Mouse (Mus musculus): Measurements from ENCODE around the gene Banp.

Gene Banp

GRCm38 (mm10) chr8:122058951-122059350 lies 109.4 kb downstream of the Banp start:
- peak; percentile 20 to 21 for DNase-seq (ENCODE audit: low spot score in 2 of 2)

DNA sequence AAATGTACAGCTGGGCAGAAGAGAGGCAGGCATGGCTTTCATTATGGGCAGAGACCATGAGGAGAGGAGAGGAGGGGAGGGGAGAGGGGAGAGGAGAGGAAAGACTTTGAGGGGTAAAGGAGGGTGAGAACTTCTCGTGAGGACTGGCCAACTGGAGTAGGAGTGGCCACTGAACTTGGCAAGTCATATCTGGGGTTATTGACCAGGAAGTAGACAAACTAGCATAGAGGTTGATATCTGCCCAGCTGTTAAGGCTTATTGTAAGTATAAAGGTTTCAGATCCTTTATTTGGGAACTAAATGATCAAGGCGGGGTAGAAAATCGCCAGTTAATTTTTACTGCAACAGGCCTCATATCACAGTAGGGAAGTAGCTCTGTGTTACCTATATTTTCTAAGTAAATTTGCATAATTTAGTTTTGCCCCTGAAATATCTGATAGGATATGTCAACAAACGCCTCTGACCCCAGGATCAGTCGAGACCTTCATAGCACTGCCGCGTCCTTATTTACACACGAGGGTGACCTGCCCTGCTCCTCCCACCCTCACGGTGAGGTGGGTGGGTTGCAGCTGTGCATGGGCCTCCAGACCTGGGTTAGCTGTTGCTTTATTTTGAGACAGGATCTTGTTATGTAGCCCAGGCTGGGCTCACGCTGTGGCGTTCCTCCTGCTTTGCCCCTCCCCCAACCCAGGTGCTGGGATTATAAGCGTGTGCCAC lies 113.1 kb downstream of the Banp start:
- no peak for DNase-seq (ENCODE audit: low spot score in 2 of 2)

DNA sequence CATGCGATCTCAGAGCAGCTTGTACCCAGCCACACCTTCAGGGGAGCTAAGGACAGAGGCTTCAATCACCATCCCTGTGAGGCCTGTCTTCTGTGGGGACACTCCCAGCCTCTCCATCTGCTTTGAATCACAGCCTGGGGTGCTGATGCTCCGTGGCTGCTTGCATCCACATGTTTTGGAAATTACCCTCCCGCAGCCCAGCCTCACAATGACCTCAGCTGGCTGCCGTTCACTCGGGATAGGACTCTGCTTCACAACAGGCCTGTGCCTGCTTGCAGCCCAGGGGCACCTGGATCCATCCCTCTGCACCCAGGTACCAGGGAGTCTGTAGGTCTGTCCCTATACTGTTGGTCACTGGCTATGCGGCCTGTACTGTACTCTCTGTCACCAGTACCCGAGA lies 114.8 kb downstream of the Banp start:
- no peak for DNase-seq (ENCODE audit: low spot score in 2 of 2)

DNA sequence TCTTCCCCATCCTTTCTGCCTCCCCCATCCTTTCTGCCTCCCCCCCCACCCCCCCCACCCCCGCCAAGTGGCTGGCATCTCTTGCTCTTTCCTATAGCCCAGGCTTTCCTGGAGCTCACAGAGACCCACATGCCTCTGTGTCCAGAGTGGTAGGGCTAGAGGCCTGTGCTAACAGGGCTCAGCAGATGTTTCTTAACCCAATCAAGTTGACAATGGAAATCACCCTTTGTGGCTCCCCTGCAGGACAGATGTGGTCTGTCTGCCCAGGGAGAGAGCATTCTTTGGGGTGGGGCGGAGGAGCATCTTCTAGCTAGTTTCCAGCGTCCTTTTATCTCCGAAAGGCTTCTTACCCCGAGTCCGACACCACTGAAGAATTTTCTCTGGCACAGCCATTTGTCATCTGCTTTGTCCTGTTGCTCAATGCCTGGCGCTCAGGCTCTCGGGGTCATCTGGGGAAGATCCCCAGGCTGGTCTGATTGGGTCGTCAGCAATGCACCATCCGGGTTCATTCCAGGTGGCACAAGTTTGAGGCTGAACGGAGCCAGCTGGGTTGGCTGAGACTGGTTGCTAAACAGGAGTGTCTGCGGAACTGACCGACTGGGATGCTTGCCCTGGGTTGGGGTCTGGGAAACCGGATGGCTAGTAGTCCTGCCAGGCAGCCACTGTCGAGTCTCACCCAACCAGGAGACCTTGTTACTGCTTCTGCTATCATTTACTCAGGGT lies 118.4 kb downstream of the Banp start:
- no peak for DNase-seq (ENCODE audit: low spot score in 2 of 2)

DNA sequence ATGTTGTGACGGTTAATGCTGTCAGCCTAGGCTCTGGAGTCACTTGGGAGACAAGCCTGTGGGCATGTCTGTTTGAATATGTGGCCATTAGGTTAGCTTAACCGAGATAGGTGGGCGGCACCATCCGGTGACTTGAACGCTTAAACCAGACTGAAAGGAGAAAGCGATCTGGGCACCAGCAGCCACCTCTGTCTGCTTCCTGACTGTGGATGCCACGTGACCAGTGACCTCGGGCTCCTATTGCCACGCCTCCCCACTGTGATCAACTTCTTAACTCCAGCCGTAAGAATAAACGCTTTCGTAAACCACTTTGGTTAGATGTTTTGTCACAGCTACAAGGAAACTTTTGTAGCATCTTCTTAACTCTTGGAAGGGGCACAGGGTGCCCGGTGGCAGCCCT lies 119.1 kb downstream of the Banp start:
- DNase-seq (ENCODE audit: low spot score in 2 of 2): no peak

DNA sequence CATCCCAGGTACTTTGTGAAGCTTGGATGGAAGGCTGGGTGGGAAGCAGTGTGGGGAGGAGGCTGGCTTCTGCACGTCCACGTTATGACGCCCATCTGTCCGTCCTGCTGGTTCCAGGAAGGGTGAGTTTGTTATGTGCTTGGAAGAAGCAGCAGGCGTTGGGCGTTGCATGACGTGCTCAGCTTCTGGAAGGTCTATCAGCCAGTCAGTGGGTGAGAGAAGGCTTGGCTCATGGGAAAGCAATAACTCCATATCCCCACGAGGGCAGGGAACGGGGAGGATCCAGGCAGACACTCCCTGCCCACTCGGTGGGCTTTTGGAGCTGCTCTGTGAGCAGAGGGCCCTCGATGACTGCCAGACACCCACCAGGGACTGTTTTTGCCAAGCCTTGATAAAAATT lies 119.7 kb downstream of the Banp start:
- DNase-seq (ENCODE audit: low spot score in 2 of 2): no peak

DNA sequence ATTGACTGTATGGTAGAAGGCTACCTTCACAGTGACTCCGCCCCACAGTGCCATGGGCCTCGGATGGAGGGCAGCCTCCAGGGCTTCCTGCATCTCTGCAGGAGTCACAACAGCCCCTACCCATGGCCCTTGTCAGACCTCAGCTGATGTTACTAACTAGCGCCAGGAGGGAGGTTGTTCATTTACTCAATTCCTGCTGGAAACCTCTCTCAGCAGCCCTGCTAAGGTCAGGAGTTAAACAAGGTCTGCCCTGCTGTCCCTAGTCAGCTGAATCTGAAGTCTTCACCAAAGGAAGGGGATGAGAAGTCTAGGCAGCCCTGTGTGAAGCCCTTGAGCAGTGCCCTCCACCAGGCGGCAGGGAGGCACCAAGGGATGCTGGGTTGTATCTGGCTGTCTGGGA lies 121.6 kb downstream of the Banp start:
- no peak for DNase-seq (ENCODE audit: low spot score in 2 of 2)

DNA sequence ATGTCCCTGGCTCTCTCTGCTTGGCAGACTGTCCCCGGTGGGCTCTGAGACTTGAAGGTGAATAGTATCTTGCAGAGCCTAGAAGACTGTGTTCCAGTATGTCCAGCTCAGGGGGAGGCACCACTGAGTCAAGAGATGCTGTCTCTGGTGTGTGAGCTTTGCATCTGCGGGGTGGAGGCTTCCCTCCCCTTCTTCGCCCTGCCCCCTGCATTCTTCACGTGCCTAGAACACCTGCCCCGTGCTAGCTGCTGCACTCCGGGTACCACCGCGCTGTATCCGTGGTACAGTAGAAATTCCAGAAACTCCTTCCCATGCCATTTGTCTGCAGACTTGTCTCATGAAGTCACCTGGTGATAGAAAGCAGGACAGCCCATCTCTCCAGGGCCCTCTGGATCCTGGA lies 124.4 kb downstream of the Banp start:
- DNase-seq (ENCODE audit: low spot score in 2 of 2): no peak

- no peak for DNase-seq (ENCODE audit: low spot score in 2 of 2)
Measured at GRCm38 (mm10) chr8:122074442-122074841, 124.9 kb downstream of the Banp start.

GRCm38 (mm10) chr8:122074977-122075376 lies 125.4 kb downstream of the Banp start:
- no peak for DNase-seq (ENCODE audit: low spot score in 2 of 2)

- no peak for DNase-seq (ENCODE audit: low spot score in 2 of 2)
Measured at GRCm38 (mm10) chr8:122076183-122076842, 126.8 kb downstream of the Banp start.

DNA sequence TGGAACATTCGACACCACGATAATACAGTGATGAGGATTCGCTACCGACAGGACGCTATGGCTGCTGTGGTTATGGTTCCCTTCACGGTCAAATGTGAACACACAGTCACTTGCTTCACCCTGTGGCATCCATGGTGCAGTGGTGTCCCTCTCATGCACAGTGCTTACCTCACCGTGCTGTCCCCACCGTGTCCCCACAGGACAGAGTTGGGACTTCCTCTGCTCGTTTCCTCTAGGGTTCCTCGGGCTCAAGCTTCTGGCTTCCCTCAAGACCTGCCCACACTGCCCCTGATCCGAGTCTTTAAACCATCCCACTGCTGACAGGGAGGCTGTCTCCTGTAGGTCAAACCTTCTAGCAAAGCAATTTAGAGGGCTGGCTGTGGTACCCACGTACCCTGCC lies 128.8 kb downstream of the Banp start:
- DNase-seq (ENCODE audit: low spot score in 2 of 2): no peak
